Mouse (Mus musculus): Measurements from ENCODE around the gene Cenpo.

Gene Cenpo

DNA sequence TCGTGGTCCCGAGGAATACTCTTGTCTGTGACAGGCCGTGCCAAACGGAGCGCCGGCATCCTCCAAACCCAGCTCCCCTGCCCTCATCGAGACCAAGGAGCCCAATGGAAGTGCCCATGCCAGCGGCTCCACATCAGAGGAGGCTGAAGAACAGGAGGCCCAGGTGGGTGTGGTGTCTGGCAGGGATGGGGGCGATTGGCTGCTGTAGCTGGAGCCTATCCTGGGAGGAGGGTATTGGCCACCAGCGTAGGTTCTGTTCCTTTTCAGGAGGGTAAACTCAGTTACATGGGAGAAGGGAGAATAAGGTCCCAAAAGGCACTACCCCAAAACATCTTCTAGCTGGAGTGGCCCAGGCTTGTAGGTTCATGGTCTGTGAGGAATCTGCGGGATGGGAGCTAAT, 34.8 kb downstream of the Cenpo start:
- in situ Hi-C loops (cut with MboI, MseI), result no loop called here

DNA sequence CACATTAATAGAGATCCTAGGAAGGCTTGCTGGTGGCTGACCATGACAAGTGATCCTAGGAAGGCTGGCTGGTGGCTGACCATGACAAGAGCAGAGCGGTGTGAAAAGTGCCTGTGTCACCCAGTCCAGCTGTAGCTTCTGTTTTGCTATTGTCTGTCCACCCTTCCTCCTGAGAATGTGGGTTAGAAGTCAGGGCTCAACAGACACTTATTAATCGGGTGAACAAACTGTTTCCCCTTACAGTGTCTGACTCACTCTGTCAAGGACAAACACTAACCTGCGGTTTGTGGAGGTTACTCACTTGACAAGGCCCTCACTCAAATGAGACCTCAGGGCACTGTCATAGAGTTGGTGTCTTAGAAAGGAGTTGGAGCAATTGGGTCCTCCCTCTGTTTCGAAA, 35.4 kb downstream of the Cenpo start:
- in situ Hi-C loops (cut with MboI, MseI), result no loop called here

DNA sequence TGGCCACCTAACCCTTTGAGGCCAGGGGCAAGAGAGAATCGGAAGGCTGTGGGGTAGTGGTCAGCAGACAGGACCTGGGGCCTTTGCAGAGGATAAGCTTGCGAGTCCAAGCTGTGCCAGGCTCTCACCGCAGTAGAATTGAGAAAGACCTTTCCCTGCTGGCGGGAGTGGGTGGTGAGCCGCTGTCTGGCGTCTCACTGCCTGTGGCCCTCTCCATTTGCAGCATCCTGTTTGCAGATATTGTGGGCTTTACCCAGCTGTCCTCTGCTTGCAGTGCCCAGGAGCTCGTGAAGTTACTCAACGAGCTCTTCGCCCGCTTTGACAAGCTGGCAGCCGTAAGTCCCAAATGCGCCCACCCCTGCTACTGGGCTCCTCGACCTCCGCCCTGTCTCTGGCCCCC, 39.5 kb downstream of the Cenpo start:
- in situ Hi-C loops (cut with MboI, MseI), result no loop called here

DNA sequence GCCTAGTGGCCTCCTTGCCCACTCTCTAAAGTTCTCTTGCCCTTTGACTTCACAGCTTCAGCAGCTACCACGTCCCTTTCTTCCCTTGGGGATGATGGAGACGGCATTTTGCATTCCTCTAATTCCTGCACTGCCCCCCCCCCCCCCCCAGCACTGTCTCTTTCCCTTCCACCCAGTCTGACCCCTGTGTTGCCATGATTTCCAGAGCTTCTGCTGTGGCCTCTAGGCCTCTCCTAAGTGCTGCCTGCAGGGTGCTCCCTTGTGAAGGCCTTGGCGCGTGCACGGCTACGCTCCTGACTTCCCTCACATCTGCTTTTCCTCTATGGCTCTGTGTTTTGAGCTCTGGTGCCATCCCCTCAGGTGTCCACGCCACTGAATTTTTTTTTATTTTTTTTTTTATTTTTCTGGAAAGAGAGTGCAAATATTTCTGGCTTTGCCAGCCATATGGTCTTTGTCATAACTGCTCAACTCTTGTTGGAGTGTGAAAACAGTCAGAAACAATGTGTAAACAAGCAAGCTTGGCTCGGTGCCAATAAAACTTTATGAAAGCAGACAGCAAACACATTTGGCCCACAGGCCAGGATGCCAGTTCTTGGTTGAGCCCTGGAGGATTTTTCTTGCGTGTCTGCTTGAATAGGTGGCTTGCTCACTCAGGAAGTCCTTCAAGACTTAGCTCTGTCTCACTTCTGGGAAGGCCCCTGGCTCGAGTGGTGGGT, 40.9 kb downstream of the Cenpo start:
- in situ Hi-C loops (cut with MboI, MseI), result no loop called here

DNA sequence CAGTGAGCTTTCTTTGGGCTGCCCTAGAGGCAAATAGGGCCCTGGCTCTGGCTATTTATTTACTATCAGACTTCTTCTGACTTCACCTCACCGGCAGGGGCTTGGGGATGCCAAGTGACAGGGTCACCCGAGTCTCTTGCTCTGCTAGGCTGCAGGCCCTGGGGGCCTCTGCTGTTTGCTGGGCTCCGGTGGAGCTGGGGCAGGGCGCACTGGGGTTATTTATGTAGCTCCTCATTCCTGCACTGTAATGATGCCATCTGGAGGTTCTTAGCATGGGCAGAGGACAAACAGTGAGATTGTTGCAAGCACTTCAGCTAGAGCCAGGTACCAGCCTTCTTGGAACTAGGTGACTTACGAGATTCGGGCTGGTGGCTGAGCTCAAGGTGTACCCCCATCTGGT, 41.6 kb downstream of the Cenpo start:
- in situ Hi-C loops (cut with MboI, MseI), result no loop called here

DNA sequence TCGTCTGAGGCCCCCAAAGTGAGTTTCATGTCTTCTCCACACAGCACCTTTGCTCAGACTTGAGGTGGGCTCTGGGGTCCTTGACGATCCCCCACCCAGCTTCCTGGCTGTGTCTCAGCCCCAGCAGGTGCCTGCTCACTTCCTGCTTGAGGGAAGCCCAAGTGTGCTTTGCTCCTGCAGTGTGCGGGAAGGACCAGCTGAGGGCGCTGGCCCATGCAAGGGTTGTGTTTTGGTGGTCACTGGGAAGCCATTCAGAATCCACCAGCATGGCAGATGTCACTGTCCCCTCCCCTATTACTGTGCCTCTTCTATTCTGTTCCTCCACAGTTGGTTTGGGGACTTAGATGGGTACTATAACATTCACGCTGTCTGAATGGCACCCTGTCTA, 45.0 kb downstream of the Cenpo start:
- in situ Hi-C loops (cut with MboI, MseI), result no loop called here

DNA sequence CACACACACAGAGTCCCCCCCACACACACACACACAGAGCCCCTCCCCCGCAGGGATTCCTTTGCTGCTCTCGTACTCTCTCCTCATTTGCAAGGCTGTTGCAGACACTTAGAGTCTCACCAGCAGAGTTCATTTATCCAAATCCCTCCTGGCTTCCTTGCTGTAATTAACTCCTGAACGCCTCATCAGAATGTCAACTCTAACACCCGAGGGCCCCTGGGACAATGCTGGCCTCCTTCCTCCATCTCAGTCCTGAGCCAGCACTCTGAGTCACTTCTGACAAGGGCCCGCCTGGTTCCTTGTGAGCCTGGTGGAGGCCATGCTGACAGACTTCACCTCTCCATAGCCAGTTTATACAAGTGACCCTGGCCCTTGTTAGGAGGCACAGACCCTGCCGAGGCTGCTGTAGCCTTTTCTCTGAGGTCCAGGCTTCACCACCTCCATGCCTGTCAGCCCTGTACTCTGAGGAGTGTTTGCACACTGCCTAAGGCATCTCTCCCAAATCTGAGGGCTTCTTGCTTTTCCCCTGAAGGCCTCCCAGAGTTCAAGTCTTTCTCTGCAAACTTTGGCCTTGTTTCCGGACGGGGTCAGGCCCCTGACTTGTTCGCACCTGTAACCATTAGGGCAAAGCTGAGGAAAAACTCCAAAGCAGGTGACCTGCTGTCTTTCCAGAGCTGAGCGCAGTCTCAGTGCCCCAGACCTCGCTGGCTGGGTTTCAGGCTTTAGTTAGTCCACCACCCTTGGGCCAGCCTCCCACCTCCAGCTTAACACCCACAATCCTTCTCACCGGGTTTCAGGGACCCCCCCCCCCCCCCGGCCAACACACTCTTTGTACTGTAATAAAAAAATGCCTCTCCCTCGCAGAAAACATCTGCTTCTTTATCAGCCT, 45.7 kb downstream of the Cenpo start:
- in situ Hi-C loops (cut with MboI, MseI), result no loop called here

DNA sequence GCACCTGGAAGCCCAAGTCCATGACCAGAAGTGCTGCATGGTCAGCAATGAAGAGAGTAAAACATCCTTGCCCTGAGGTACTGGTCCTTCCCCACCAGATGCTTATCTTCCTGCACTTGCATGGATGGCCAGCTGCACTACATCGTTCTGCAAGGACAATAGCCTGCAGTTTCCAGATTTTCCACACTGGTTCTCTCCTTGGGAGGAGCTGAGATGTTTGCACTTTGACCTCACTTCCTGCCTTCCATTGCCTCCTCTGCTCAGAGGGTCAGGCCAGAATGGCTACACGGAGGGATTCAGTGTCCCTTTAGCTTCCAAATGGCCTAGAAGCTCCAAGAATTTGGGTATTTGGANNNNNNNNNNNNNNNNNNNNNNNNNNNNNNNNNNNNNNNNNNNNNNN, 49.4 kb downstream of the Cenpo start:
- in situ Hi-C loops (cut with MboI, MseI), result no loop called here

DNA sequence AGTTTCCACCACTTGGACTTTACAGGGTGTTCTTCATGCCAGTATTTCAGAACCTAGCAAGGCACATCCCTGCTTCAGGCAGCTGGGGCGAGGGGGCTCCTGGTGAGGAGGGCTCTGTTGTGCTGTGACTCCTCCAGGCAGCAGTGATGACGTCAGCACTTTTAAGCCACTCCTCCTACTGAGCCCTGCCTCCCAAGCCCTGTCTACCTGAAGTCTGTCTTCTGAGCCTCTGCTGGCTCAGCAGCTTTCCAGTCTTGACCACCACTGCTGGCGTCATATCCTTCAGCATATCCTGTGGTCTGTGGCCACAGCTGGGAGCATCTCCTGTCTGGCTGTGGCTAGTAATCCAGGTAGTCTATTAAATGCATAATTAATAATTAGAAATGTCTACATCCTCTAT, 53.6 kb downstream of the Cenpo start:
- in situ Hi-C loops (cut with MboI, MseI), result no loop called here

DNA sequence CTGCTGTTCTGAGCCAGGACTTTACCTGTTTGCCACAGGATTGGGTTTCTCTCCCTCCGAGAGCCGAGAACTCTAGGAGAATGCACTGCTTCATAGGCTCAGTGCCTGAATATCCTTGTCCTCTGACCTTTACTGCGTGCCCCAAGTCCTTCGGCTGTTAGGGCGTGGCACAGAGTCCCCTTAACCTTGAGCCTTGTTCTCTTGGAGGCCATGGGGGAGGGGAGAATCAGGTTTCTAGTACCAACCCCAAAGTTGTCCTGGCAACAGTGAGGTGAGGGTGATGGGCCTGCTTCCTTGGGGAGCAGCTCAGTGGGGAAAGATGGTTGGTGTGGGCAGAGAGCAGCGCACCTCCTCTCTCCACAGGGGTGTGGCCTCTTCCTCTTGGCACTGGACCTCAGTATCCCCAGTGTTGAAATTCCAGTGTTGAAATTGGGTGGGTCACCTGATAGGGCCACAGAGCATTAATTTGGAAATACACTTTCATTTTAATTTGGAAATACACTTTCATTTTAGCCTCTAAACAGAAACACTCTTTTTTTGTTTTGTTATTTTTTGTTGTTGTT, 54.3 kb downstream of the Cenpo start:
- in situ Hi-C loops (cut with MboI, MseI), result no loop called here

DNA sequence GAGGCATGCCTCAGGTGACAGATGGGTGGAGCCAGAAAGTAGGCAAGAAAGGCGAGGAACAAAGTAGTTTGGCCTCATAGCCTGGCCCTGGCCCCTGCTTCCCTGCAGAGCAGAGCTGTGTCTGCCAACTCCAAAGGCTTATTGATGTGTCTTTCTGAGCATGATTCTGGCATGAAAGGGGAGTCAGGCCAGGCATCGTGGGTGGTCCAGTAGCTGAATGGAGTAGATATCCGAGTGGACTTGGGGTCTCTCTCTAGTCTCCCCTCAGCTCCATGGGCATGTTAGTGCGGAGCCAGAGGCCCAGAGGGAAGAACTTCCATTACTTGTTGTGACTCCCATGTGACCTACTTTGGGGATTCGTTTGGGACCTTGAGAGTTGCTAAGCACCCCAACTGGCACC, 55.3 kb downstream of the Cenpo start:
- in situ Hi-C loops (cut with MboI, MseI), result no loop called here

DNA sequence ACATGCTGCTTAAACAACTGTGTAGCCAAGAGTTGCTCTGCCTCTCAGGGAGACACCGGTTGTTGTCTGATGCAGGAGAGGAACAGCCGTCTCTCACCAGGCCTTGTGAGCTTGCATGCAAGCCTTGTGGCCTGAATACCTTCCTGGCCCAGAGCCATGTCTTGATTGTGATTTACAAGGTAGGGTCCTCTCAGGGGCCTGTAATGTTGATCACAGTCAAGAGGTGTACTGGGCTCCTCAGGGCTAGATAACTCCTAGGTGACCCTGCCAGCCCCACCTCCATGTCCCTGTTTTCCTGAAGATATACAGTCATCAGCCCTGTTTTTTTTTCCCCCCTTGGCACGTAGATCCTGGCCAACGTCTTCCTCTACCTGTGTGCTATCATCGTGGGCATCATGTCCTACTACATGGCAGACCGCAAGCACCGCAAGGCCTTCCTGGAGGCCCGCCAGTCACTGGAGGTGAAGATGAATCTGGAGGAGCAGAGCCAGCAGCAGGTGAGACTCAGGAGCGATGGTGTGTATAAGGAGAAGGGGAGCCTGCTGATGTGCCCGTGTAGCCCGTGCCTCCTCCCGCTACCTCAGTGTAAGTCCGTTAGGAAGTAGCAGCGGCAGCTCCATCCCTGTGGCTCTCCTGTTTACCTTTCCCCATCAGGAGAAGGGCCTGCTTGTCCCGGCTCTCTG, 60.8 kb downstream of the Cenpo start:
- in situ Hi-C loops (cut with MboI, MseI), result no loop called here

DNA sequence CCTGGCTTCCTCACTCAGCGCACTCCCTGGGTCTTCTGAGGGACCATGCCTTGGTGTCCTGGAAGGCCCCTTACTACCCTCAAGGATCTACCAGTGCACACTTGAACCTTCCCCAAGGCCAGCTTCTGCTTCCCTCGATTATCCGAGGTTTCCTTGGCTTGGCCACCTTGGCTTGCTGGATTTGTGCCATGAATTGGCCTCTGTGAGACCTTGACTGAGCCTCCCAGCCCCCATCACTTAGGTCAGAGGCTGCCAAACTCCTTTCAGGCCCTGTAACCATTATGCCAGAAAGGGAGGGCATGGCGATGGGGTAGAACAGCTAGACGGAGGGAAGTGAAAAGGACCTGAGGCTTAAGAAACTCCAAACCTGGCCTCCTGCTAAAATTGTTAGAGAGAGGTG, 64.5 kb downstream of the Cenpo start:
- in situ Hi-C loops (cut with MboI, MseI), result no loop called here

DNA sequence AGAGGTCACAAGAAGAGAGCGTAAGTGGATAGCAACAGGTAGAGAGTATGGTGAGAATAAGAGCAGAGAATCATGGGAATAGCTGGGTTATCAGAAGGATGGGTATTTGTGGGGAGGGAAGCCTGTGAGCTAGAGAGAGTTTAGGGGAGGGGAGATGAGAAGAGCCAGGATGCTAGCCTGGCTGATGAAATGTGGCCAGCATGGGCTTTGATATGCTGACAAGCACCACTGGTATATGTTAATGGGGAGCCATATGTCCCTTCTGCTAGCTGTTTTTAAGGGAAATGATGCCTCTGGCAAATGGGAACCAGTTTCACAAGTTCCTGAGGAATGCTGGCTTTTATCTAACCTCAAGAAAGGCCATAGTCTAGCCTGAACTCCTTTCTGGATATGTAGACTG, 65.0 kb downstream of the Cenpo start:
- in situ Hi-C loops (cut with MboI, MseI), result no loop called here

DNA sequence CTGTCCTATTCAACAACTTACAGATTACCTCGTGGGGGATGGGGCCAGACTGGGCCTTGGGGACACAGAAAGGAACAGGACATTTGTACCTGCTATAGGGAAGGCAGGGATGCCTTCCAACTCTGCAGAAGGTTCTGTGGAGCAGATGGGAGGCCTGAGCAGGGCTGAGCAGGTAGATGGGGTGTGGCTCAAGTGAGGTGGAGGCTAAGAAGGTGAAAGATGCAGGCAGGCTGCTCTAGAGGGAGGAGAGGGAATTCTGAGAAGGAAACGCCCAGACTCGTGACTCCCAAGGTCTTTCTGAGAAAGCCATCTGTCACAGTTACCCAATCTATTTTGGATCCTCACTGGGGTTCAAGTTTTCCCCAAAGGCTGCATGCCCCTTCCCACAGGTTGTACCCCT, 67.1 kb downstream of the Cenpo start:
- in situ Hi-C loops (cut with MboI, MseI), result no loop called here

DNA sequence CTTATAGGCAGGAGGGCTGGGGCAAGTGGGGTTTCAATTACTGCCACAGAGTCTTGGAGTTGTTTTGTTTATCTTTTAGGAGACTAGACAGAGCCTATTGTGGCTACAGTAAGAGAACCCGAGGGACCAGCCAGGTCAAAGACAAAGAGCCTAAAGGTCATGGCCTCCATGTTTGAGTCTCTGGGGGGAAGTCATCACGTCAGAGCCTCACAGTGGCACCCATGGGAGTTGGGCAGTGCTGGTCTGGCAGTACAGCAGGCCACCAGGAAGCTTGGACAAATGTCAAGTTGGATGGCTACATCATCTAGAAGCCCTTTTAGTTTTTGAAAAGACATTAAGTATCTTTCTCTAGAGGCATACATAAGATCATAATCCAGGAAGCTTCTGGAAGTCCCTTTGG, 71.2 kb downstream of the Cenpo start:
- in situ Hi-C loops (cut with MboI, MseI), result no loop called here

DNA sequence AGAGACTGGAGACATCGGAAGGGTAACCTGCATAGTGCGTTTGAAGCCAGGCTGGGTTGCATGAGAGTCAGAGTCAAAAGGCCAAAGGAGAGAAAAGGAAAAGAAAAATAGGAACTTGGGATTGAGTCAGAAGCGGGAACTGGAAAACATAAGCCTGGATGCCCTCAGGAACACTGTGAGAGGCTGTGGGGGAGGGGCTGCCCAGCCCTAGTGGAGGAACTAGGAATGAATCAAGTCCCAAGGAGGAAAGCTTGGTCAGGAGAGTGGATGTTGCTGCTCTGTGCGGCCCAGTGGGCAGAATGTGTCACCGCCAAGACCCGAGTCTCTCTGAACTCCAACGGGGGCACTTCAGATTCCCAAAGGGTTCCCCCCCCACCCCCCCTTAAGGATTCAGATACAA, 73.8 kb downstream of the Cenpo start:
- in situ Hi-C loops (cut with MboI, MseI), result no loop called here

DNA sequence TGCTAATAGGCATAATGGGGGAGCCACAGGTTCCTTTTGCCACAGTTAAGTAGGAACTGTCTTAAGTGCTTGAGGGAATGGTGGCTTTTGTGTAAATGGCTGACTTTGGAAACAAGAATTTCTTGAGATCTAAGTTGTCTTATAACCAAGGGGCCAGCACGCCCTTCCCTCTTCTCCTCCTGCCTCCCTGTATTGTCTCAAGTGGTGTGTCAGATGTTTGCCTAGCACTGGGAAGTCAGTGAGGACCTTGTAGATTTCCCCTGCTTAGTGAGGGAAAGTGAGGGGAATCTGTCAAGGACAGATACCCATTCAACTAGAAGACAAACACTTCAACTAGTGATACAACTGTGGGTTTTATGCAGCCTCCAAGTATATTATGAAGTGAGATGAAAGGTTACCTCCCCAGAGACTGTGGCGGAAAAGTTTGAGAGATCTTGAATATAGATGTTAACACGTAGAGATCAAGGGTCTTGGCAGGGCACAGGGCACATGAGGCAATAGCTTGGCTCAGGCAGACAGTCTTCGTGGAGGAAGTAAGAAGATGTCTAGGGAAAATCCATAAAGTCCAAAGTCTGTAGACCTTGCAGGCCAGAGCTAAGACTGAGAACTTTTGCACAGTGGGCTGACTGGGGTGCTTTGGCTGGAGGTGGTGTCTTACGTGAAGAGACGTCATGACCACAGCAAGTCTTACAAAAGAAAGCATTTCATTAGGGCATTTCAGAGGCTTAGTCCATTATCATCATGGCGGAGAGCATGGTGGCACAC, 75.0 kb downstream of the Cenpo start:
- in situ Hi-C loops (cut with MboI, MseI), result no loop called here

DNA sequence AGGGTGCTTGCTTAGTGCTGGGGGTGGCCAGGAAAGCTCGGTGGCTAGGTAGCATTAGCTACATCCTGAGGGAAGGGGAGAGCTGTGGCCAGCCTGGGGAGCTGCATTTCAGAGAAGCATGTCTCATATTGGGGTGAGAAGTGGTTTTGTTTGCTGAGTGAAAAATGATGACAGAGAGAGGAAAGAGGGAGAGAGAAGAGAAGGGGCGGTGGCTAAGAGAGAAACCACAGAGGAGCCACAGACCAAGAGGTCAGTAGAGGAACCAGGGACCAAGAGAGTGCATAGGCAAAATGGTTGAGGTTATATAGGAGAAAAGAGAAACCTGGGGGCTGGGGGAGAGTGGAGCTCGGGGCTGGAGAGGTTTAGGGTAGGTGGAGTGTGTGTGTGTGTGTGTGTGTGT, 75.9 kb downstream of the Cenpo start:
- in situ Hi-C loops (cut with MboI, MseI), result no loop called here

DNA sequence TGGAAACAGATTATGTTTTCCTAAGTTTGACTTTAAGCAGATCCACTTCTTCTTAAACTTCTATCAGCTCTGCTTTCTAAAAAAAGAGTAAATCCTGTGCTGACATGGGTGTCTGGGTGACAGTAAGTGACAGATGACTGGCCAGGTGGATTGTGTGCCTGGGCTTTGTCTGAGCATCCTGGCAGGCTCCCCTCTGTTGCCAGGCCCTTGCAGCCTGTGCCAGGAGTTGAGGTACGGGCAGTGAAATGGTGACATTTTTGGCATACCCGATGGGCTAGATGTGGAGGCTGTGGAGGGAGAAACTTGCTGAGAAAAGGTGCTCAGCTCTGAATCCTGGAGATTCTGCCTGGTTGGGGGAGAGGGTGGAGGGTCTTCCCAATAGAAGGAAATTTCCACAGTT, 76.6 kb downstream of the Cenpo start:
- in situ Hi-C loops (cut with MboI, MseI), result no loop called here

DNA sequence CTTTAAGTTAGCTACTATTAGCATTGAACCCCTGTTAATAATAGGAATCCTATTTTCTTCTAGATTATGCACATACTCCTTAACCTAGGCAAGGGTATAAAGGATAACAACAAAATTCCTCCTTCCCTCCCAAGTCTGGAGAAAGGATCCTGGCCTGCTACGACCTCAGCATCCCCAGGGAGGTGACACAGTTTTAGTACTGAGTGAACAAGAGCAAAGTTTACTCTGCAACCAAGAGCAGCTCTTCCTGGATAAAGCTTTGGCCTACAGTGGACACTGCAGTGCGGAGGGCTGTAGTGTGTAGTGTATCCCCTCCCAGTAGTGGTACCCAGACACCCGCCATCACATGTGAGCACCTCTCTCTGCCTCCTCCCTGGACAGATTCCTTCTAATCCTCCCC, 82.1 kb downstream of the Cenpo start:
- in situ Hi-C loops (cut with MboI, MseI), result no loop called here

DNA sequence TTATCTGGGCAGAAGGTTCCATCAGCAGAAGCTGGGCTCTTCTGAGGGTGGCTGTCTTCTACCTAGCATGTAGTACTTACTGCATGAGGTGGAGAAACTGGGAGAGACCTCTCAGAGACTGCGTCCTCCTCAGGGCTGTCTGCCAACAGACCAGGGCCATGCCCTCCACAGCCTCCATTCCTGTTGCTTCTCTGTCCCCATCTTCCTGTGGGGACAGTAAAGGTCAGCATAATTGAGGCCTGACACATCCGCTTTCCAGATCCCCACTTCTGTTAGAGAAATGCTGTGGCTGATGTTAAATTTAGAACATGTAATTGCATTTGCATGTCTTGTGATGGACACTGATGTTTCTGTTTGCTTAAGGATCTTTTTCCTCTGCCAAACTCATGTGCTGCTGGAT, 83.2 kb downstream of the Cenpo start:
- in situ Hi-C loops (cut with MboI, MseI), result no loop called here

Measured in T-helper 2 cell (primary cell).